In the genomic region with DNA sequence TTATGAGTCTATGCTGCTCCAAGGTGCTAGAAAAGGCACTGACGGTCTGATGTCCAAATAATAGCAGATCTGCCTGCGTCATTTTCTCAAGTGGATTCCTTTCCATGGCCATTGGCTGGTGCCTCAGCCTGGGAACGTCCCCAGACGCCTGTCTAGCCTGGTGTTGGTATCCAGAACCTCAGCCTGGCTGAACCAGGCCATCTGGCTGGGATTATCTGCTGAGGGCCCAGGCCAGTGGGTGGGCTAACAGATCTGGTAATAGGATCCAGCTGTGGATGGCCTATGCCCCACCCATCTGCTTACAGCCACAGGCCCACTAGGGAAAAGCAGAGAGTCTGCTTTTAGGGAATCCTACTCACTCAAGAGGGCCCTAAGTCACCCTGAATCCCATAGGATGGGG, we compare ENCODE assay signal across 12 mouse cellular contexts. TPM values are rescaled to one million over a fixed set of nuclear protein-coding genes. Genes with fewer than 3 reads are reported as not detected.
DNase-seq lines count a peak whose midpoint lies in the region; ATAC-seq lines count a peak whose summit lies in the region.
"Had no signal": no experiment of that assay in that cellular context is flagged by ENCODE, and none has a peak within 500 bp of the region (broad histone marks: within the 10 kb centered on the region; RNA-seq: fewer than 3 reads in every experiment).

No protein-coding gene starts in this region.

- peak overlapping the region; percentile 8; the same call in 1 of the 2 replicates for H3K27ac ChIP-seq in limb, embryonic 15.5 days
- H3K27ac ChIP-seq: hindbrain, embryonic 15.5 days; liver, embryonic 12.5 days; neural tube, embryonic 12.5 days had no signal

- H3K9me3 ChIP-seq in limb, embryonic 15.5 days = no peaks in the 10 kb centered on the region
- H3K9me3 ChIP-seq: hindbrain, embryonic 15.5 days; liver, embryonic 12.5 days; neural tube, embryonic 12.5 days had no signal

- H3K4me1 ChIP-seq in limb, embryonic 15.5 days = peaks cover 26% of the 10 kb centered on the region
- H3K4me1 ChIP-seq: liver, embryonic 12.5 days had no signal

- no peaks in the 10 kb centered on the region for H3K36me3 ChIP-seq in limb, embryonic 15.5 days
- H3K36me3 ChIP-seq: hindbrain, embryonic 15.5 days; liver, embryonic 12.5 days; neural tube, embryonic 12.5 days had no signal

- H3K4me3 ChIP-seq in limb, embryonic 15.5 days = no peak overlapping the region
- H3K4me3 ChIP-seq: erythroblast, embryonic 14.5 days; hindbrain, embryonic 15.5 days; liver, embryonic 12.5 days; neural tube, embryonic 12.5 days had no signal

- WGBS in limb, embryonic 15.5 days = 27% methylated on average over 4 of the region's 4 CpGs

- DNase-seq in urinary bladder, postnatal 14 days (ENCODE audit: low spot score) = peak; percentile 65
- no peak for DNase-seq in urinary bladder, adult 2 months (ENCODE audit: low spot score)
- peak; percentile 48 for DNase-seq in gastrocnemius, postnatal 14 days
- DNase-seq in yolk sac, embryonic 10.5 days (ENCODE audit: low spot score) = peak; percentile 62
- DNase-seq in spleen, adult 18-20 months = no peak
- DNase-seq in adrenal gland, adult (ENCODE audit: inconsistent age in 2 of 2, low spot score in 1 of 2) = no peak
- DNase-seq: thymus, adult 2 months had no signal

- intact Hi-C loops in gastrocnemius, postnatal 14 days (cut with DNase I; ENCODE audit: low total_unique reads) = no loop called here

- H3K27me3 ChIP-seq in limb, embryonic 15.5 days = no peaks in the 10 kb centered on the region
- H3K27me3 ChIP-seq: hindbrain, embryonic 15.5 days; liver, embryonic 12.5 days; neural tube, embryonic 12.5 days had no signal

- ATAC-seq in limb, embryonic 15.5 days (ENCODE audit: insufficient number of reproducible peaks, low FRiP score, low TSS enrichment, low read depth) = no peak; the same call in 1 of the 2 replicates
- ATAC-seq: liver, embryonic 12.5 days had no signal

- no peak overlapping the region for H3K4me2 ChIP-seq in limb, embryonic 15.5 days
- H3K4me2 ChIP-seq: hindbrain, embryonic 15.5 days; liver, embryonic 12.5 days; neural tube, embryonic 12.5 days had no signal

- H3K9ac ChIP-seq in limb, embryonic 15.5 days = no peak overlapping the region
- H3K9ac ChIP-seq: hindbrain, embryonic 15.5 days; liver, embryonic 12.5 days; neural tube, embryonic 12.5 days had no signal

RNA-seq across cellular contexts. Expression of gene Angpt4, which starts 10.6 kb away (rescaled TPM):
- 2.6 and 2.8 TPM in 2 replicates for polyA plus RNA-seq in urinary bladder, adult 2 months (2012; rRNA removed)
- under 1 TPM in 1 of 2 experiments, not detected in 1; 0.12 TPM for total RNA-seq in gastrocnemius, postnatal 14 days (2021)
- polyA plus RNA-seq in limb, embryonic 15.5 days (2015; fragmentation: Nextera tagmentation; extraction: Ambion mirVana) = 0.60 and 0.68 TPM in 2 replicates
- polyA plus RNA-seq: erythroblast, embryonic 14.5 days had no signal

RNA-seq across cellular contexts. Expression of gene Fam110a, which starts 58.4 kb away (rescaled TPM):
- 20.0 and 20.2 TPM in 2 replicates for polyA plus RNA-seq in urinary bladder, adult 2 months (2012; rRNA removed)
- total RNA-seq in gastrocnemius, postnatal 14 days (2021) = 1 to 10 TPM; 3.8 to 4.8 TPM
- 23.3 and 23.4 TPM in 2 replicates for polyA plus RNA-seq in limb, embryonic 15.5 days (2015; fragmentation: Nextera tagmentation; extraction: Ambion mirVana)

Comparison
In these comparisons a context has a peak if more than half of its experiments do, and no peak if none do; other contexts are left out.
1. DNase-seq: peak in urinary bladder, postnatal 14 days (single experiment), gastrocnemius, postnatal 14 days (single experiment) and yolk sac, embryonic 10.5 days (single experiment); none in urinary bladder, adult 2 months (single experiment), spleen, adult 18-20 months (0 of 2) and adrenal gland, adult (0 of 2).